Mouse (Mus musculus): ENCODE results near the gene Sap25.
"Not testable (repeated sequence)": the region's sequence is repeated elsewhere in the genome, so short reads cannot be mapped to it uniquely, and the experiment has no call there.

Gene Sap25

GRCm38 (mm10) chr5:137641054-137641453, at the start of gene Sap25:
TSS of gene Sap25 (plus strand) at chr5:137641334.
- no peak for DNase-seq (ENCODE audit: low spot score)

DNA sequence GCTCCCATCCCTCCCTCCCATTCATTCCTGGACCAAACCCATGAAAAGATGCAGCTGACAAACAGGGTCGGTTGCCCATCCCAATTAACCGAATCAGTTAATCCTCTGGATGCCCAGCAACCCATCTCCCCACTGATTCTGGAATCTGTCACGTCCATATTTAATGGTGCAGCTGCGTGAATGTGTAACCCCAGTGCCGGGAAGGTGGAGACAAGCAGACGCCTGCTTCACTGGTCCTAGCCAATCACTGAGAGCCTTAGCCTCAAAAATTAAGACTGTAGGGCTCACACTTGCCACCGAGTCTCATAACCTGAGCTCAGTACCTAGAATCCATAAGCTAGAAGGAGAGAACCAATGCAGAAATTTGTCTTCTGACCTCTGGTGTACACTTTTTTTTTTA, 45.2 kb upstream of the Sap25 start:
- DNase-seq (ENCODE audit: low spot score), result no peak

DNA sequence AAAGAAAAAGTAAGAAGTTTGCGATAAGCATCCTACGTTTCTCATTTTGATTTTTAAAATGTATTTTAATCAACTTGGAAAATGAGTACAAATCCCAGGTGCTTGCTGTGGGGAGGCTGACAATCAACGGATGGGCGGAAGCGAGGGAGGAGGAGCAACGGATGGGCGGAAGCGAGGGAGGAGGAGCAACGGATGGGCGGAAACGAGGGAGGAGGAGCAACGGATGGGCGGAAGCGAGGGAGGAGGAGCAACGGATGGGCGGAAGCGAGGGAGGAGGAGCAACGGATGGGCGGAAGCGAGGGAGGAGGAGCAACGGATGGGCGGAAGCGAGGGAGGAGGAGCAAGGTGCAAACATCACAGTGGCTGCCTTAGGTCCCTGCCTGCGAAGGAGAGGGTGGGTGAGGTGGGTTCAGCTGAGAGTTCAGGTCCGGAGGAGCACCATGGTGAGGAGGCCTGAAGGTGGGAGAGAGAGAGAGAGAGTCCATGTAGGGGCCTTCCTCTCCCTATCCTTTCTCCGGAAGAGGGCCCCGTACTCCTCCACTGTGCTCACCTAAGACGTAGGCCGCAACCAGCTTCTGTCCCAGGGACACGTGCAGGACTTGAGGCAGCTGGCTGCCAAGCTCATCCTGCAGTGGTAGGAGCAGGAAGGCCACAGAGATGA, 44.4 kb upstream of the Sap25 start:
- no peak for DNase-seq (ENCODE audit: low spot score)

GRCm38 (mm10) chr5:137597625-137598024, 43.5 kb upstream of the Sap25 start:
- no peak for DNase-seq (ENCODE audit: low spot score)

GRCm38 (mm10) chr5:137598100-137598826, 42.9 kb upstream of the Sap25 start:
- DNase-seq (ENCODE audit: low spot score), result no peak

GRCm38 (mm10) chr5:137599600-137599999, 41.5 kb upstream of the Sap25 start:
- no peak for DNase-seq (ENCODE audit: low spot score)

DNA sequence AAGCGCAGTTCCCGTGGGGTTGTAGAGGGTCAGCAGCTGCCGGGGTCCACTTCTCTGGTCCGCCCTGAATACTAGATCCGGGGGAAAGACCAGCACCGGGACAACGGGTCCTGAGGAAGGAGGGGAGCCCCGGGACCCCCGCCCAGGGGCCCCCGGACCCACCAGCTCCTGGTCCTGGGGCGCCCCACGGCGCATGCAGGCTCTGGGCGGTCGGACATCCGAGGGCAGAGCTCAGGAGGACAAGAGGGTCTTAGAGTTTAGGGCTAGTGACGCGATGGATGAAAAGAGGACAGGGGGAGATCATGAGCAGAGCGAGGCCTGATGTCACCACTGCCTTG, 40.9 kb upstream of the Sap25 start:
- DNase-seq (ENCODE audit: low spot score), result no peak

DNA sequence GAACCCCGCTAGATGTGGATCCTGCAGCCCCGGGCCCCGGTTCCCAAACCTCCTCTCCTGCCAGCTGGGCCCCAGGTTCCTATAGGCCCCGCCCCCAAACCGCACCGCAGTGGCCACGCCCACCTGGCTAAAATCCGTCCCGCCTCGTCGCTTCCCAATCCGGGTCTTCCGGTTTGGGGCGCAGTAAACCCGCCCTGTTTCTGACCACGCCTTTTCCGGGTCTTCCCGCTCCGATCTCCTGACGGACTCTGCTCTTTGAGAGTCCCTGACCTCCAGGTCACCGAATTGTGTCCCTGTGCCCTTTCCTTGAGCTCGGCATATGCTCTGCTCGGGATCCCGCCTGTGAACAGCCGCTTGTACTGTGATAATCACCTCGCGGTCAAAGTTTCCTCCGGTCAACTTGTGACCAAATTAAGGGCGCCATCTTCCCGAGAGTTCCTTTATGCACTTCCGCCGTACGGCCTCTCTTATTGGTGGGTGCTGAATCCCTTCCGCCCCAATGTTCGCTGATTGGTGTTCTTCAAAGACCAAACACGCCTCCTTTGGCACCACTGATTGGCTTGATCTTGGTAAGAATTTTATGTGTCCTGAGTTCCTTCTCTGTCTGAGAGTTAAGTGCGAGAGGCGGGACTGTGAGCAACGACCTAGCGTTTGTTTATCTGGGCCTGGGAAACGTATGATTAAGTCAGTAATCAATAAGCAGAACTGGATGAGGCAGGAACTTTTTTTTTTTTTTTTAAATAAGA, 40.3 kb upstream of the Sap25 start, which contains the start of gene Mospd3:
Mospd3 (minus strand) TSS at position 440 of the 746 bp plus-strand sequence.
- peak; percentile 97 for DNase-seq (ENCODE audit: low spot score)

GRCm38 (mm10) chr5:137601365-137601729, 39.8 kb upstream of the Sap25 start:
- DNase-seq (ENCODE audit: low spot score), result peak; percentile 34

GRCm38 (mm10) chr5:137607860-137608653, 33.1 kb upstream of the Sap25 start:
- DNase-seq (ENCODE audit: low spot score), result no peak

DNA sequence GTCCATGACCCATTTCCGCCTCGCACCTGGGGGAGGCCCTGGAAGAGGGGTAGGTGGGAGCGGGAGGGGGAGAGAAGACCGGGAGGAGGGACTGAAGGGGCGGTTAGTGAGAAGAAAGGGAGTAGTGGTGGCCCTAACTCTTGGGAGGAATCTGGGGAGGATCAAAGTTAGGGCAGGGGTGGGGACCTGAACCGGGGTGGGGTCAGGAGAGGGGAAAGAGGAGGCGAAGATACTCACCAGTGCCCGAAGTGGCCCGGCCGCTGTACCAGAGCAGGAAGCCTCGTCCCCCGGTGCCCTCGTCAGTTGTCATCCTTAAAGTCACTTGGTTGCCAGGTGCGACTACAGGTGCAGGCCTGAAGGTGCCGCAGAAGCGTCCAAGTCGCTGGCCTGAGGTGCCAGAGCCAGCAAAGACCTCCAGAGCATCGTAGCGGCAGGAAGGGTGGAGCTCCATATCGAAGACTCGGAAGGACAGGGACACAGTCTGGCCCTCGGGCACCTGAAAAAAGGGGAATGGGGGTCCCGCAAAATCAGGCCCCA, 32.4 kb upstream of the Sap25 start:
- no peak for DNase-seq (ENCODE audit: low spot score)

GRCm38 (mm10) chr5:137609292-137609691, 31.8 kb upstream of the Sap25 start:
- DNase-seq (ENCODE audit: low spot score), result no peak

DNA sequence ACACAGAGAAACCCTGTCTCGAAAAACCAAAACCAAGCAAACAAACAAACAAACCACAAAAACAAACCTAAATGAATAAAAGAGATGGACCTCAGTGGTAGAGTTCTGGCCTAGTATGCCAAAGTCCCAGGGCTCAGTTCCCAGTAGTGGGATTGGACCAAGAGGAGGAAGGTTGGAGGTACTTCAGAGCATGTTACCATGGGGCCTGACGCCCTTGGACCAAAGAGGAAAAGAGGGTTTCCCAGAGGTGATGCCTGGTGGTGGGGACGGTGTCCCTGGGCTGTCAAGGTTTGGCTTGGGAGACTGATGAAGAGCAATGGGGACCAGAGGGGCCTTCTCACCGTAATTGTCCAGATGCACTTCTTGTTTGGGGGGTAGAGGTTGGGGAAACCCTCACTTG, 31.1 kb upstream of the Sap25 start:
- no peak for DNase-seq (ENCODE audit: low spot score)

- DNase-seq (ENCODE audit: low spot score), result peak; percentile 82
These were observed 30.4 kb upstream of the Sap25 start for GRCm38 (mm10) chr5:137610548-137611244.

GRCm38 (mm10) chr5:137611245-137611602, 29.9 kb upstream of the Sap25 start:
- DNase-seq (ENCODE audit: low spot score), result peak; percentile 63

DNA sequence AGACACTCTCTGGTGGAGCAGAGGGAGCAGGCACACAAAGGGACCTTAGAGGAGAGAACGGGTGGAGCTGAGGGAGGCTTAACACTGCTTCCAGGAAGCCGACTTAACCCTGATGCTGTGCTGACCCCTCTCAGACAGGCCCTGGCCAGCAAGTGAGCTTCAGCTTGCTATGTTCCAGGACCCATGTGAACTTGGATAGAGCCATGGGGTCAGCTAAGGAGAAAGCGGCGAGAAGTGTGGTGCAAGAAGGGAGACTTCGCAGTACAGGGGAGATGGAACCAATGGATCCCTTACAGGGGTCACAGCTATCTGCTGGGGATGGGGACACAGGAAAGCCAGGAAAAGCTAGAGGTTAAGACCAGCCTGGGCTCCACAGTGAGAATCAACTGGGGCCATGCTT, 28.1 kb upstream of the Sap25 start:
- no peak for DNase-seq (ENCODE audit: low spot score)

DNA sequence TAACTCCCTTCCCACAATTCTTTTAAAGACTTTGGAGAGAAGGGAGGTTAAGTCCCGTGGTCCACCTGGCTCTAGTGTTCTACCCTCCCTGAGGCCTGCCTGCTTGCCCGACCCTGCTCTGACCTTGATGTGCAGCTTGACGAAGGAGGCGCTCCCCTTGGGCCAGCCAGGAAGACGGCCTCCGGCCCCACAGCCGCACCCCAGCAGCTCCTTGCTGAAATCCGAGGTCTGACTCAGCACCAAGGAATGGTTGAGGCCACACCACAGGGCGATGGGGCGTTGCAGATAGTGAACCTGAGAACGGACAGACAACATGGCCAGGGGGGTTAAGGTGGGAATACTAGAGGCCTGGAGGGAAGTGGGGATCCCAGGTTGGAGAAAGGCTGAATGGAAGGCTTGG, 27.6 kb upstream of the Sap25 start, which contains the start of gene Pcolce:
Pcolce (minus strand) TSS at position 235 of the 400 bp plus-strand sequence.
- no peak for DNase-seq (ENCODE audit: low spot score)

GRCm38 (mm10) chr5:137614921-137615320, 26.2 kb upstream of the Sap25 start:
- not testable (repeated sequence) for DNase-seq (ENCODE audit: low spot score)

GRCm38 (mm10) chr5:137615347-137615746, 25.8 kb upstream of the Sap25 start:
- no peak for DNase-seq (ENCODE audit: low spot score)

DNA sequence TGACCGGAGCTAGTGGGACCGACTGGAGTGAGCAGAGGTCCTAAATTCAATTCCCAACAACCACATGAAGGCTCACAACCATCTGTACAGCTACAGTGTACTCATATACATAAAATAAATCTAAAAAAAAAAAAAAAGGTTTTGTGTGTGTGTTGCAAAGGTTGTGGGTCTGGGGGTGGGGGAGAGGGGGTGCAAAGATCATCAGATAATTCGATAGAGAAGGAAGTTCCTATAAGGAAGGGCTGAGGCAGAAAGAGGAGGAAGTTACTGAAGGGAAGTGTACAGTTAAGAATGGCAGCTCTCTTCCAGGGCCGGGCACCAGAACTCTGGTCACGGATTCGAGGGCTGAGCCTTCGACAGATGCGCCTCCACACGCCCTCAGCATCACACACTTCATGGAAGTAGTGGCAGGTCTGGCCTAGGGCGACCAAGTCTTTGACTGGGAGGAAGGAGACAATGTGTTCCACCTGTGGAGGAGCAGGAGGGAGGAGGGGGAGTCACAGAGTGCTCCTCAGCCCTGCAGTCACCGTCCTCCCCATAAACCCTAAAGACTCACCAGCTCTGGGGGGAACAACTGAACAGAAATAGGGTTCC, 17.1 kb upstream of the Sap25 start:
- DNase-seq (ENCODE audit: low spot score), result no peak

- no peak for DNase-seq (ENCODE audit: low spot score)
These were observed 13.1 kb upstream of the Sap25 start for GRCm38 (mm10) chr5:137627991-137628390.
